Mouse (Mus musculus) liver, adult 2 months (tissue): ENCODE measurements around the gene Mcoln2.

Experiments
- CTCF ChIP-seq: fragments of 200-500 bp; IDR thresholded peaks from 2 replicates; pipeline ENCODE4 v1.5.1; 2011; ENCODE audit warnings: low read depth, low read length, control low read depth
- POLR2A ChIP-seq: fragments of 200-500 bp; IDR thresholded peaks from 2 replicates; pipeline ENCODE4 v1.6.1; 2011; ENCODE audit warnings: low read length, control low read depth; ENCODE audit not compliant: insufficient read depth; ENCODE audit errors: extremely low read depth

- TF ChIP-seq CTCF (no peak), POLR2A (no peak)
Measured at GRCm38 (mm10) chr3:146192507-146192906, 42.9 kb downstream of the Mcoln2 start.
